In genomic region chr2:157341554-157342270, GRCm38 (mm10) we compare ENCODE assay signal across 8 mouse cellular contexts. TPM values are rescaled to one million over a fixed set of nuclear protein-coding genes. Genes with fewer than 3 reads are reported as not detected.
A peak's percentile ranks its signal among the peaks of the same experiment; 100 is the strongest.
DNase-seq lines count a peak whose midpoint lies in the region; ATAC-seq and TF ChIP-seq lines count a peak whose summit lies in the region.

No protein-coding gene starts in this region.

- H3K9me3 ChIP-seq in liver, postnatal 0 days (ENCODE audit: low read length): no peaks in the 10 kb centered on the region

- H3K4me1 ChIP-seq in liver, postnatal 0 days (ENCODE audit: insufficient read depth): no peaks in the 10 kb centered on the region
- peaks cover 20% of the 10 kb centered on the region for H3K4me1 ChIP-seq in olfactory bulb, adult 2 months (ENCODE audit: control insufficient read depth, insufficient read depth, low read length)

- H3K27ac ChIP-seq in liver, postnatal 0 days (ENCODE audit: low read depth): no peak overlapping the region
- peak overlapping the region; percentile 64 for H3K27ac ChIP-seq in olfactory bulb, adult 2 months (ENCODE audit: insufficient read depth, low read depth, low read length)

- TF ChIP-seq EP300 in liver, postnatal 0 days (IDR thresholded peaks at IDR 0.05; ENCODE audit: low read depth): no peak

- peak; percentile 91 for TF ChIP-seq CTCF in liver, postnatal 0 days (IDR thresholded peaks at IDR 0.05; ENCODE audit: low read depth)
- peak; percentile 95 for TF ChIP-seq CTCF in olfactory bulb, adult 2 months (IDR thresholded peaks at IDR 0.05; ENCODE audit: insufficient read depth, low read depth, low read length)

- H3K27me3 ChIP-seq in liver, postnatal 0 days (ENCODE audit: insufficient read depth, low read length): no peaks in the 10 kb centered on the region

- intact Hi-C loops in gastrocnemius, postnatal 36 days (cut with DNase I): loop anchor here (2.0 kb wide), 1 partner anchor 231 kb away; no protein-coding TSS in a partner anchor

- TF ChIP-seq POLR2A in olfactory bulb, adult 2 months (IDR thresholded peaks at IDR 0.05; ENCODE audit: insufficient read depth, low read depth, low read length): no peak

- H3K9ac ChIP-seq in liver, postnatal 0 days (replicated peaks): no peak overlapping the region

- no peak overlapping the region for H3K4me2 ChIP-seq in liver, postnatal 0 days (ENCODE audit: low read depth, low read length)

- 40% methylated on average over 11 of the region's 11 CpGs for WGBS in liver, postnatal 0 days (ENCODE audit: insufficient replicate concordance)
- WGBS in olfactory bulb, adult 2 months: 37% methylated on average over 11 of the region's 11 CpGs

- no peak overlapping the region for H3K4me3 ChIP-seq in liver, postnatal 0 days (ENCODE audit: low read depth, low read length)
- H3K4me3 ChIP-seq in olfactory bulb, adult 2 months (ENCODE audit: insufficient read depth, low read depth, low read length): no peak overlapping the region

- peak; percentile 79 to 80 for DNase-seq in B cell, adult 2 months
- peak; percentile 44 to 84 for DNase-seq in adrenal gland, adult (ENCODE audit: inconsistent age in 2 of 2, low spot score in 1 of 2)
- DNase-seq in embryo, embryonic 10.5 days (ENCODE audit: low spot score): peak; percentile 95
- DNase-seq in gastrocnemius, postnatal 36 days: peak; percentile 49 to 57
- DNase-seq in kidney, postnatal 25 days: peak; percentile 54 to 68
- peak; percentile 74 for DNase-seq in liver, postnatal 0 days
- DNase-seq in thymus, postnatal 0 days (ENCODE audit: low spot score): peak; percentile 59

- H3K36me3 ChIP-seq in liver, postnatal 0 days (replicated peaks; ENCODE audit: insufficient read depth, low read length): no peaks in the 10 kb centered on the region

- ATAC-seq in liver, postnatal 0 days: no peak

RNA-seq across cellular contexts. Expression of gene Ghrh, which starts 5.6 kb away (rescaled TPM):
- total RNA-seq in gastrocnemius, postnatal 36 days (2021): not detected
- not detected in 2 replicates for polyA plus RNA-seq in liver, postnatal 0 days (2015; fragmentation: Nextera tagmentation; extraction: Ambion mirVana)
- not detected in 2 replicates for polyA plus RNA-seq in olfactory bulb, adult 2 months (2012; ENCODE audit: insufficient read depth, insufficient read length, low replicate concordance, missing spikeins)
- 0.72 TPM in 1 of 2 replicates, not detected in the other for polyA plus RNA-seq in thymus, postnatal 0 days (2015; fragmentation: Nextera tagmentation; extraction: Ambion mirVana)

RNA-seq across cellular contexts. Expression of gene Manbal, which starts 25.7 kb away (rescaled TPM):
- total RNA-seq in gastrocnemius, postnatal 36 days (2021): 10 to 100 TPM; 15.3 to 15.6 TPM
- 22.8 and 23.4 TPM in 2 replicates for polyA plus RNA-seq in liver, postnatal 0 days (2015; fragmentation: Nextera tagmentation; extraction: Ambion mirVana)
- polyA plus RNA-seq in olfactory bulb, adult 2 months (2012; ENCODE audit: insufficient read depth, insufficient read length, low replicate concordance, missing spikeins): not detected in 2 replicates
- 63.8 and 73.4 TPM in 2 replicates for polyA plus RNA-seq in thymus, postnatal 0 days (2015; fragmentation: Nextera tagmentation; extraction: Ambion mirVana)

Comparison
In these comparisons a context has a peak if more than half of its experiments do, and no peak if none do; other contexts are left out.
1. RNA of gene Manbal, which starts 25.7 kb away (polyA plus RNA-seq): 63.8 to 73.4 TPM in thymus, postnatal 0 days and 22.8 to 23.4 TPM in liver, postnatal 0 days; not detected in olfactory bulb, adult 2 months; every median in the first group is over 10 times any median in the second.
2. Peak in every context shown above with its lines, with median percentiles within 50 percentile points of each other: DNase-seq.